Mouse (Mus musculus) thymus, adult 2 months (tissue): ENCODE measurements around the gene 2700097O09Rik. TPM values are rescaled to one million over a fixed set of nuclear protein-coding genes. Genes with fewer than 3 reads are reported as not detected.

Source experiments
- DNase-seq: peaks from one replicate; pipeline ENCODE4 v3.0.0; 2021
- H3K27ac ChIP-seq: fragments of 200-500 bp; 2 replicates; pipeline ENCODE4 v1.5.1; 2012; ENCODE audit warnings: low read length, control low read depth; ENCODE audit not compliant: control insufficient read depth, insufficient read depth
- H3K27me3 ChIP-seq: fragments of 200-500 bp; 2 replicates; pipeline ENCODE4 v1.6.1; 2012; ENCODE audit warnings: mild to moderate bottlenecking, low read length, moderate library complexity, mixed read lengths; ENCODE audit not compliant: control insufficient read depth, insufficient read depth
- H3K36me3 ChIP-seq: fragments of 200-500 bp; 2 replicates; pipeline ENCODE4 v1.6.1; 2012; ENCODE audit warnings: mild to moderate bottlenecking, low read length, moderate library complexity; ENCODE audit not compliant: control insufficient read depth, insufficient read depth
- H3K4me1 ChIP-seq: fragments of 200-500 bp; replicated peaks from 2 replicates; pipeline ENCODE4 v1.6.1; 2012; ENCODE audit warnings: low read length; ENCODE audit not compliant: control insufficient read depth, insufficient read depth
- H3K4me3 ChIP-seq: fragments of 200-500 bp; 2 replicates; pipeline ENCODE4 v1.5.1; 2012; ENCODE audit warnings: mild to moderate bottlenecking, low read length, control low read depth, moderate library complexity; ENCODE audit not compliant: control insufficient read depth, insufficient read depth
- CTCF ChIP-seq: fragments of 200-500 bp; IDR thresholded peaks from 2 replicates; pipeline ENCODE4 v1.5.1; 2012; ENCODE audit warnings: mild to moderate bottlenecking, control low read depth, low read length, moderate library complexity, borderline replicate concordance; ENCODE audit not compliant: control insufficient read depth, poor library complexity, insufficient read depth; ENCODE audit errors: extremely low read depth
- POLR2A ChIP-seq: fragments of 200-500 bp; IDR thresholded peaks from 2 replicates; pipeline ENCODE4 v1.6.1; 2012; ENCODE audit warnings: mild to moderate bottlenecking, low read length, control low read depth, moderate library complexity; ENCODE audit not compliant: control insufficient read depth, poor library complexity, insufficient read depth; ENCODE audit errors: extremely low read depth
- WGBS: fragments of 180-500 bp; shearing (Covaris S2); methylation state at CpG from one replicate; pipeline ENCODE4 v1.1.7; 2018; 5-methylcytosine and 5-hydroxymethylcytosine counted together
- polyA plus RNA-seq: library from polyadenylated mRNA; depleted of rRNA; stranded (reverse); fragments of >200 nt; gene quantifications from 2 replicates; pipeline ENCODE4 v1.2.3, GENCODE M21; 2012

The 2700097O09Rik gene
- polyA plus RNA-seq, 1 experiment: 6.5 TPM

GRCm38 (mm10) chr12:55059812-55060211 lies 20.1 kb downstream of the 2700097O09Rik start:
- TF ChIP-seq POLR2A: no peak
- TF ChIP-seq CTCF: no peak
- no peak overlapping the region for H3K27ac ChIP-seq
- 82% methylated on average over 3 of the region's 3 CpGs for WGBS

GRCm38 (mm10) chr12:55058865-55059615 lies 20.9 kb downstream of the 2700097O09Rik start:
- WGBS: 89% methylated on average over 6 of the region's 6 CpGs
- Histone ChIP-seq H3K27ac (no peak overlapping the region), H3K4me1 (no peaks in the 10 kb centered on the region), H3K27me3 (no peaks in the 10 kb centered on the region), H3K36me3 (no peaks in the 10 kb centered on the region), H3K4me3 (no peak overlapping the region)
- DNase-seq: no peak
- TF ChIP-seq CTCF (no peak), POLR2A (no peak)

More at GRCm38 (mm10) chr12:55059812-55060211, 20.1 kb downstream of the 2700097O09Rik start:
- Histone ChIP-seq H3K4me3 (no peak overlapping the region), H3K4me1 (no peaks in the 10 kb centered on the region), H3K36me3 (no peaks in the 10 kb centered on the region), H3K27me3 (no peaks in the 10 kb centered on the region)
- no peak for DNase-seq

- Histone ChIP-seq H3K4me1 (no peaks in the 10 kb centered on the region), H3K27ac (no peak overlapping the region), H3K27me3 (no peaks in the 10 kb centered on the region), H3K36me3 (no peaks in the 10 kb centered on the region), H3K4me3 (no peak overlapping the region)
- TF ChIP-seq POLR2A (no peak), CTCF (no peak)
- 97% methylated on average over 2 of the region's 2 CpGs for WGBS
- no peak for DNase-seq
These were observed 23.2 kb downstream of the 2700097O09Rik start for GRCm38 (mm10) chr12:55056703-55057102.

- Histone ChIP-seq H3K4me3 (no peak overlapping the region), H3K36me3 (no peaks in the 10 kb centered on the region), H3K27me3 (no peaks in the 10 kb centered on the region), H3K4me1 (peaks cover 7% of the 10 kb centered on the region), H3K27ac (no peak overlapping the region)
- TF ChIP-seq CTCF (no peak), POLR2A (no peak)
- WGBS: 97% methylated on average over 2 of the region's 2 CpGs
- DNase-seq: no peak
These were observed 25.2 kb downstream of the 2700097O09Rik start for GRCm38 (mm10) chr12:55054551-55055241.

- no peak overlapping the region for H3K4me3 ChIP-seq
- H3K36me3 ChIP-seq: no peaks in the 10 kb centered on the region
- no peak for TF ChIP-seq POLR2A
- no peak for TF ChIP-seq CTCF
- H3K27ac ChIP-seq: no peak overlapping the region
- WGBS: 94% methylated on average over 7 of the region's 7 CpGs
- H3K27me3 ChIP-seq: no peaks in the 10 kb centered on the region
- DNase-seq: no peak
- H3K4me1 ChIP-seq: peaks cover 10% of the 10 kb centered on the region
These were observed 26.6 kb downstream of the 2700097O09Rik start for GRCm38 (mm10) chr12:55053267-55053666.

- DNase-seq: no peak
- 57% methylated on average over 8 of the region's 8 CpGs for WGBS
- no peaks in the 10 kb centered on the region for H3K27me3 ChIP-seq
- no peak overlapping the region for H3K4me3 ChIP-seq
- peaks cover 10% of the 10 kb centered on the region for H3K4me1 ChIP-seq
- no peaks in the 10 kb centered on the region for H3K36me3 ChIP-seq
- no peak for TF ChIP-seq POLR2A
- TF ChIP-seq CTCF: no peak
- no peak overlapping the region for H3K27ac ChIP-seq
These were observed 28.4 kb downstream of the 2700097O09Rik start for GRCm38 (mm10) chr12:55051210-55052173.
